Mouse (Mus musculus) brown adipose tissue, adult 24 weeks (tissue): Measurements from ENCODE around the gene Ncam1. TPM values are rescaled to one million over a fixed set of nuclear protein-coding genes. Genes with fewer than 3 reads are reported as not detected.

Experiments
- H3K27ac ChIP-seq: fragments of 200-500 bp; replicated peaks from 2 replicates; pipeline ENCODE4 v1.5.1; 2012; ENCODE audit warnings: low read depth, mild to moderate bottlenecking, low read length
- H3K4me1 ChIP-seq: fragments of 200-500 bp; 2 replicates; pipeline ENCODE4 v1.6.1; 2012; ENCODE audit warnings: low read length, mixed read lengths; ENCODE audit not compliant: control insufficient read depth, insufficient read depth, insufficient read length
- H3K4me3 ChIP-seq: fragments of 200-500 bp; 2 replicates; pipeline ENCODE4 v1.5.1; 2012; ENCODE audit warnings: low read depth, mild to moderate bottlenecking, low read length, moderate library complexity; ENCODE audit not compliant: insufficient read depth
- polyA plus RNA-seq: library from polyadenylated mRNA; stranded (reverse); fragments of >200 nt; gene quantifications from 2 replicates; pipeline ENCODE4 v1.2.4, GENCODE M21; 2012; ENCODE audit not compliant: missing spikeins, insufficient read depth, insufficient read length

The Ncam1 gene
- polyA plus RNA-seq, 1 experiment: 0.32 TPM

- Histone ChIP-seq H3K4me1 (no peaks in the 10 kb centered on the region; the same call in 1 of the 2 replicates), H3K4me3 (no peak overlapping the region), H3K27ac (no peak overlapping the region)
Observed at GRCm38 (mm10) chr9:49509094-49509493, 289.6 kb downstream of the Ncam1 start.

GRCm38 (mm10) chr9:49507829-49508585 is 290.7 kb downstream of the Ncam1 start:
- Histone ChIP-seq H3K27ac (no peak overlapping the region), H3K4me3 (no peak overlapping the region)

GRCm38 (mm10) chr9:49504658-49505057 is 294.1 kb downstream of the Ncam1 start:
- H3K4me1 ChIP-seq: no peaks in the 10 kb centered on the region; the same call in 1 of the 2 replicates
- no peak overlapping the region for H3K27ac ChIP-seq
- no peak overlapping the region for H3K4me3 ChIP-seq

More at GRCm38 (mm10) chr9:49507829-49508585, 290.7 kb downstream of the Ncam1 start:
- no peaks in the 10 kb centered on the region; the same call in 1 of the 2 replicates for H3K4me1 ChIP-seq

DNA sequence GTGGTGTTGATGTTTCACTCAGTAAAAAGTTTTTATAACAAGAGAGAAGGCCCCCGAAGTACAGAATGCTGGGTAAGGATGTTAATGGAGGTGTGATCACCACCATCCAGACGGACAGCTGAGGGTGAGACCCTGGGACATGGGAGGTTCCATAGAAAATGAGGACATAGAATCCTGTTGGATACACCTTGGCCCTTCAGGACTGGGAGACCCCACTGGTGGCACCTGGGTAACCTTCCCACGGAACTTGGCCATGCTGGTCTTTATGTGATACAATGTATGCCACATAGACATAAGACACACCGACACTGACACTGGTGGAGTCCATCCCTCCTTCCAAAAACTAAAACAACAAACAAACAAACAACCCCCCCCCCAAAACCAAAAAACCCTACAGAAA is 296.5 kb downstream of the Ncam1 start:
- Histone ChIP-seq H3K4me1 (no peaks in the 10 kb centered on the region), H3K27ac (no peak overlapping the region), H3K4me3 (no peak overlapping the region)

- Histone ChIP-seq H3K27ac (no peak overlapping the region), H3K4me3 (no peak overlapping the region), H3K4me1 (no peaks in the 10 kb centered on the region)
Observed at GRCm38 (mm10) chr9:49499878-49500277, 298.8 kb downstream of the Ncam1 start.

DNA sequence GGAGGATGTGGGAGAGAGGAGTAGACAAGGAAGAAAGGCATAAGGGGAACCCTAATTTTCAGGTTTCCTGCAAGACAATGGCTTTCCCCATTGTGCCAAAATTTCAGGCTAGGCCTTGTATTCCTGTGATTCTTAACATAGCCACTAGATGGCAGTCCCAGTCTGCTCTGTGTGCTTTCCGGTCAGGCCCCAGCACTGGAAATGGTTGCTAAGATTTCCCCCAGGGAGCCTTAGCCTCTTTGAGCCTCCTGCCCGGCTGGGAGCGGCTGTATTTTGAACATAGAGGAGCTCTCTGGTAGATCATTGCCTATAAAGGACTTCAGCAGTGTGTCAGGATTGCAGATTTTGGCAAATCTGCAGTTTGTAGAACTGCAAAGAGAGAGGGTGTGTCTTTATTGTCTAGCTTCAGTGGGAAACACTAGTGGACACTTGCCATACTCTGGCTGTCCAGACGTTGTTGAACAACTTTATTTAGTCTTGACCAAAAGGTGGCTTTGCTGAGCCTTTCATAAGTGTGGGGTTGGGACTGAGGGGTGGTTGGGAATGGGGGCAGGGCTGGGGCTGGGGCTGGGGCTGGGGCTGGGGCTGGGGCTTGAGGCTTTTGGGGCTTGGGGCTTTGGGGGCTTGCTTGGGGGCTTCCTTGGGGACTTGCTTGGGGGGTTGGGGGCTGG is 304.6 kb downstream of the Ncam1 start:
- Histone ChIP-seq H3K4me1 (no peaks in the 10 kb centered on the region), H3K27ac (no peak overlapping the region)

GRCm38 (mm10) chr9:49490609-49491008 is 308.1 kb downstream of the Ncam1 start:
- H3K4me3 ChIP-seq: no peak overlapping the region

More for the DNA sequence above, 304.6 kb downstream of the Ncam1 start:
- no peak overlapping the region for H3K4me3 ChIP-seq

DNA sequence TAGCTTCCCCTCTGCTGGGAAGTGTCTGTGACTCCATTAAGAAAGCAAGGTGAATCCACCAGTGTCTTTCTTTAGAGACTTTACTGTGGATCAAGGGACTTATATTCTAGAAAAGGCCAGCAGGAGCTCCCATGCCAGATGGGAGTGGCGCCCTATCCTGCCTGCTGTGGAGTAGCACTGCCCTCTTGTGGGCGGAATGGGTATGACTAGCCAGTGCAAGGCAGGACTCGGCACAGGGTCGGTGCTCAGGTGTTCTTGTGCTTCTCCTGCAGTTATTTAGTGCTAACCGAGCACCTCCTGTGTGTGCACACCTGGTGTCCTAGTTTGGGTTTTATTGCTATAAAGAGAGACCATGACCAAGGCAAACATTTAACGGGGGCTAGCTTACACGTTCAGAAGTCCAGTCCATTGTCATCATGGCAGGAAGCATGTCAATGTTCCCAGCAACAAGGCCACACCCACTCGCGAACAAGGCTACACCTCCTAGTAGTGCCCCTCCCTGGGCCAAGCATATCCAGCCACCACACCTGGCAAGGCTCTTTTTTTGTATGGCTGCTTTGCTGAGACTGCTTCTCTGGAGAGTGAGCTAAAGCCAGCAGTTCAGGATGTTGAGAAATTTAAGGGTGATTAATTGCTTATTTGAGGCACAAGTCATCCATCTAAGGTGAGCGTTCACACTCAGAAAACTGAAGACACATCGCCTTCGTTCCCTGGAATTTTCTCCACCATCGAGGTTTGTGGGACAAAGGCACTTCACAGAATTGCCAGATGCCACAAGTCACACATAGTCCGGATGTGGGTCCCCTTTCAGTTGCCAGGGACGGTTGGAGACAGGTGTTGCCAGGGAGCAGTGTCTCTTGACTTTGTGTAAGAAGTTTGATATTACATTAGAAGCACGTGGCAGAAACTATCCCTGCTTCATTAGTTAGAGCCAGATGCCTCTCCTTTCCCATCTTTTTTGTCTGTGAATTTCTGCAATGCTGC is 309.5 kb downstream of the Ncam1 start:
- no peak overlapping the region for H3K27ac ChIP-seq
- H3K4me1 ChIP-seq: no peaks in the 10 kb centered on the region
- no peak overlapping the region for H3K4me3 ChIP-seq

More at GRCm38 (mm10) chr9:49490609-49491008, 308.1 kb downstream of the Ncam1 start:
- H3K4me1 ChIP-seq: no peaks in the 10 kb centered on the region
- no peak overlapping the region for H3K27ac ChIP-seq

DNA sequence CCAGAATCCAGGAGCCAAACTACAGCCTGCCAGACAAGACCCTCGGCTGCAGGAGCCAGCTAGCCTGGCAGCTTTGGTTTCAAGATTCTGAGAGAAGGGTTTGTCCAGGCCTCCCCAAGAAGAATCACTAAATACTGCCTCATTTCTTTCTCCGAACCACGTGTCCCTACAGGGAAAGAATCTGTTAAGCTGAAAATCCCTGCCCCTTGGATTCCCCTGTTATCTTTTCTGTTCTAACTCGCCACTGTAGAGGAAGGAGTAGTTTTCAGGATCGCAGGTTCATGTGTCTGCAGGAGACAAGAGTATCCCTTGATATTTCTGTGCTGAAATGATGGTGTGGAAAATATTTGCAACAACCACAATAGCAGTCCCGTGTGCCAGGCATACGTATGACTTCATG is 310.5 kb downstream of the Ncam1 start:
- no peak overlapping the region for H3K4me3 ChIP-seq
- no peak overlapping the region for H3K27ac ChIP-seq
- peaks cover 4% of the 10 kb centered on the region; the same call in 1 of the 2 replicates for H3K4me1 ChIP-seq

GRCm38 (mm10) chr9:49487657-49487943 is 311.1 kb downstream of the Ncam1 start:
- H3K4me1 ChIP-seq: peaks cover 4% of the 10 kb centered on the region; the same call in 1 of the 2 replicates
- H3K27ac ChIP-seq: no peak overlapping the region
- H3K4me3 ChIP-seq: no peak overlapping the region

GRCm38 (mm10) chr9:49486805-49487656 is 311.7 kb downstream of the Ncam1 start:
- Histone ChIP-seq H3K27ac (no peak overlapping the region), H3K4me1 (peaks cover 4% of the 10 kb centered on the region; the same call in 1 of the 2 replicates), H3K4me3 (no peak overlapping the region)

DNA sequence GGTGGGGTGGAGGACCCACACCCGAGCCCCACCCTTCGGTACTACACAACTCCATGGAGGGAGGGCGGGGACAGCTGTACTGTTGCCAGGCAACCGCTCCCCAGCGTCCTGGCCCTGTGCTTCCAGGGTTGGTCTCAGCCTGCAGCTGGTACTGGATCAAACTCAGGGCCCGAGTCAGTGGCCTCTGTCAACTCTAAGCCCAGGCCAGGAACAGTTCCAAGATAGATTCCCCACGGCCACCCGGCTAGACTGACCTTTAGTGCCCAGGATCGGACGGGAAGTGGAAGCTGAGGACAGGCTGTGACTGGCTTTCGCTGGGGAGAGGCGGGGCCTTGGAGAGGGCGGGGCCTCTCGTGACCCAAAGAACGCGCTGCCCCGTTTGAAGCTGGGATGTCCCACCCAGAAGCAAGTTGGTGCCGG is 312.8 kb downstream of the Ncam1 start, which contains the start of gene Ttc12:
Ttc12 (minus strand) TSS at position 334 of the 420 bp plus-strand sequence.
- Histone ChIP-seq H3K4me3 (peak within 1 kb of the TSS; percentile 59), H3K27ac (peak within 1 kb of the TSS; percentile 32), H3K4me1 (peaks cover 4% of the 10 kb centered on the region; the same call in 1 of the 2 replicates)

DNA sequence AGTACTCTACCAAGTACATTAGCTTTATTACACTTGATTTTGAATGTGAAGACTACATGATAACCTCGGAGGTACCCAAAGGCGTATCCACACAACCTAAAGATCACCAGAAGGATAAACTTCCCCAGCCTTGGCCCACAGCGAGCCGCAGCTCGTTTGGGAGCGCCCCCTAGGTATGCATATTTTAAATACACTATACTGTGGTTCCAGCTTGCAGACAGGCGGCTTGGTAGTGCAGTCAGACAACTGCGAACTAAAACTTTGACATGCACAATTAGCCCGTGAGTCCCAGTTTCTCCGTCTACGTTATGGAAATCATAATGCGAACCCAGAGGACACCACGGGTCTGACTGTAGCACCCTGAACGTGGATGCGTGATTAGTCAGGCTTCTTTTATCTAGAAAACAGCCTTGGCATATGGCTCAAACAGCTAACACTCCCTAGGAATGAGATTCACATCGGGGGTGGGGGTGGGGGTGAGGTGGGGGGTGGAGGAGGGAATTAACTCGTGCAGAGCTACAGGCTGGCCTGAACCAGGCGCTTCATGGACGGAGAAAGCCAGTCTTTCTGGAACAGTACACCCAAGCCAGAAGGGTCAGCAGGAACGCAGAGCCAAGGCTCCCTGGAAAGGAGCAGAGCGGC is 313.4 kb downstream of the Ncam1 start:
- peaks cover 4% of the 10 kb centered on the region; the same call in 1 of the 2 replicates for H3K4me1 ChIP-seq
- peak overlapping the region; percentile 59 for H3K4me3 ChIP-seq
- H3K27ac ChIP-seq: no peak overlapping the region

GRCm38 (mm10) chr9:49483316-49483715 is 315.4 kb downstream of the Ncam1 start:
- Histone ChIP-seq H3K27ac (no peak overlapping the region), H3K4me1 (peaks cover 4% of the 10 kb centered on the region; the same call in 1 of the 2 replicates)

More at GRCm38 (mm10) chr9:49483316-49483715, 315.4 kb downstream of the Ncam1 start:
- H3K4me3 ChIP-seq: no peak overlapping the region
